ENCODE assay signal across 9 mouse cellular contexts in the genomic region with DNA sequence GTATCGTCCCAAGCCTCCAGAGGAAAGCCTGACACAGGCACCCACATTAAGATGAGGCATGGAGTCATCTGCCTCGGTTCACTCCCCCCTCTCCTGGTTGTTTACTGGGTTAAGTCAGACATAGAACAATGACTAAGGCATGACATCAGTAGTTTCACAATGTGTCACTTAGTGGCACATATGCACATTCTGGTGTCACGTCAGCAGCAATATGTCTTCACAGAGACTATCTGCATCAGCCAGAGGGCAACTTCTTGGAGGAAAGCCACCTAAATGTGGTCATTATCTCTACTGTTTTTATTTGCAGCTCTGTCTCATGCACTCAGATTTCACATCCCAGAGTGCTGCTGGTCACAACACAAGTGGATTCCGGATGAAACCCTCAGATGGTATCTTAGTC.
"Had no signal": no experiment of that assay in that cellular context is flagged by ENCODE, and none has a peak within 500 bp of the region (broad histone marks: within the 10 kb centered on the region; RNA-seq: fewer than 3 reads in every experiment).

No protein-coding gene starts in this region.

- ATAC-seq: midbrain, embryonic 13.5 days had no signal

- DNase-seq: kidney, postnatal 10 days; left cerebral cortex, postnatal 4 days; lung, adult 2 months; lung, postnatal 10 days; lung, postnatal 4 days; right cerebral cortex, adult 18-20 months; right cerebral cortex, postnatal 25 days; thymus, postnatal 36 days had no signal
